Mouse (Mus musculus) bone marrow, adult 2 months (tissue): ENCODE data around the gene Zc3h18. TPM values are rescaled to one million over a fixed set of nuclear protein-coding genes. Genes with fewer than 3 reads are reported as not detected.

ENCODE experiments used
- H3K27ac ChIP-seq: fragments of 200-500 bp; 2 replicates; pipeline ENCODE4 v1.5.1; 2012; ENCODE audit warnings: low read depth, mild to moderate bottlenecking, control low read depth, inconsistent platforms, low read length; ENCODE audit not compliant: control insufficient read depth, poor library complexity, insufficient read depth
- H3K4me1 ChIP-seq: fragments of 200-500 bp; 2 replicates; pipeline ENCODE4 v1.6.1; 2011; ENCODE audit warnings: low read length; ENCODE audit not compliant: control insufficient read depth, insufficient read depth
- H3K4me3 ChIP-seq: fragments of 200-500 bp; replicated peaks from 2 replicates; pipeline ENCODE3; 2011; ENCODE audit warnings: mild to moderate bottlenecking, low read depth, low read length, control low read depth; ENCODE audit not compliant: control insufficient read depth
- CTCF ChIP-seq: fragments of 200-500 bp; IDR thresholded peaks from 2 replicates; pipeline ENCODE4 v1.5.1; 2011; ENCODE audit warnings: low read length, control low read depth; ENCODE audit not compliant: control insufficient read depth, insufficient read depth
- POLR2A ChIP-seq: fragments of 200-500 bp; IDR thresholded peaks from 2 replicates; pipeline ENCODE4 v1.6.1; 2011; ENCODE audit warnings: low read depth, mild to moderate bottlenecking, control low read depth, low read length, borderline replicate concordance; ENCODE audit not compliant: control insufficient read depth
- WGBS: fragments of 180-500 bp; shearing (Covaris S2); methylation state at CpG from one replicate; pipeline ENCODE4 v1.1.7; 2018; 5-methylcytosine and 5-hydroxymethylcytosine counted together
- polyA plus RNA-seq: library from polyadenylated mRNA; stranded (reverse); fragments of >200 nt; gene quantifications from 2 replicates; pipeline ENCODE4 v1.2.4, GENCODE M21; 2011; ENCODE audit warnings: low replicate concordance; ENCODE audit not compliant: missing spikeins, insufficient read depth, insufficient read length

Zc3h18 gene
- polyA plus RNA-seq, 1 experiment = 50.7 TPM

DNA sequence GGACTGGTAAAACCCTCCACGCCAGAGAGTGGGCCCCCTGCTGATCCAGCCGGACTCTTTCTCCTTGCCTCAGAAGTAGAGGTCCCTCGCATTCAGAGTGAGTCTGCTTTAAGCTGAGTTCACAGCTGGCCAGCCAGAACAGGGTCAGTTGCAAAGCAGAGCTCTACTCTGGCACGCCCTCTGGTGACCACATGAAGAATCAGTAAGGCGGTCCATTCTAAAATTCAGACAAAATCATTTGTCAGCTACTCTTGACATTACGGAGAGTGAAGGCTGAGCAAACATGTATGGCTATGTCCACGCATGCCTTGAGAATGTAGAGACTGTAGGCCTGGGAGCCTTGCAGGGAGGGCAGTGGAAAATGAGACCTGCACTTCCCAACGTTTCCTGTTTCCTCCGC, 6.7 kb upstream of the Zc3h18 start:
- TF ChIP-seq CTCF = peak; percentile 77
- TF ChIP-seq POLR2A = no peak
- no peak overlapping the region for H3K27ac ChIP-seq
- WGBS = 14% methylated on average over 9 of the region's 9 CpGs
- H3K4me3 ChIP-seq = no peak overlapping the region
- no peaks in the 10 kb centered on the region for H3K4me1 ChIP-seq

DNA sequence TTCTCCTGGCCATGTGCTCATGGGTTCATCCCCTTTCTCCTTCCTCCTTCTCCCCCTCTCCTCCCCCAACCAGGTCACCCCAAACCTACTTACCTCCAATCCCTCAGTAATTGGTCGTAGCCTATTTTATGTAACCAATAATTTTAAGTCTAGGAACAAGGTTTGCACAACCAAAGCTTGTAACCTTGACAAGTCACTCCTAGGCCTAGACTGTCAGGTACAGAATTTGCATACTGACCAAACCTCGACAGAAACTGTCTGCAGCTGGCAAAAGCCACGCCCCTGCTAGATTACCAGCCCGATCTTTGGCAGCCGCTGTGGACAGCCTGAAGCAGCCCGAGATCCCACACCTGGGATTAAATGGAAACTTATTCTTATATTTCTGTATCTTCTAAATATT, 4.7 kb upstream of the Zc3h18 start:
- no peak overlapping the region for H3K4me3 ChIP-seq
- TF ChIP-seq POLR2A (no peak), CTCF (no peak)
- WGBS = 50% methylated on average over 6 of the region's 6 CpGs

DNA sequence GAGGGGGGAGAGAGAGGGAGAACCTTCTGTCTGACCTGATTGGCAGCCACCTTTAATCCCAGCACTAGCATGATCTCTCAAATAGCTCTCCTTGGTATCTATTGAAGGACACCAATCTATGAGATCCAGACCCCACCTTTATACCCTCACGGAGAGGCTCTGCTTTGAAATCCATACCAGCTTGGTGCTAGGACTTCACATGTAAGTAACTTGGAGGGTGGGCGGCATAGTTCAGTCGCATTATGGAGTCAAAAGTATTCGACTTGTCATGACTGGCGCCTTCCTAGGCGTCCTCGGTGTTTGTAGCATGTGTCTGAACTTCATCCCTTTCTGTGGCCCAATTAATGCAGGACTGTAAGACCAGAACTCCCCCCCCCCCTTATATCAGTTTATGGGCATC, 1.1 kb upstream of the Zc3h18 start:
- Histone ChIP-seq H3K27ac (no peak overlapping the region), H3K4me3 (peak overlapping the region; percentile 7), H3K4me1 (no peaks in the 10 kb centered on the region; the same call in 1 of the 2 replicates)
- WGBS = 91% methylated on average over 7 of the region's 7 CpGs
- TF ChIP-seq POLR2A = no peak
- no peak for TF ChIP-seq CTCF

More for the DNA sequence above, 4.7 kb upstream of the Zc3h18 start:
- Histone ChIP-seq H3K27ac (no peak overlapping the region), H3K4me1 (no peaks in the 10 kb centered on the region)

DNA sequence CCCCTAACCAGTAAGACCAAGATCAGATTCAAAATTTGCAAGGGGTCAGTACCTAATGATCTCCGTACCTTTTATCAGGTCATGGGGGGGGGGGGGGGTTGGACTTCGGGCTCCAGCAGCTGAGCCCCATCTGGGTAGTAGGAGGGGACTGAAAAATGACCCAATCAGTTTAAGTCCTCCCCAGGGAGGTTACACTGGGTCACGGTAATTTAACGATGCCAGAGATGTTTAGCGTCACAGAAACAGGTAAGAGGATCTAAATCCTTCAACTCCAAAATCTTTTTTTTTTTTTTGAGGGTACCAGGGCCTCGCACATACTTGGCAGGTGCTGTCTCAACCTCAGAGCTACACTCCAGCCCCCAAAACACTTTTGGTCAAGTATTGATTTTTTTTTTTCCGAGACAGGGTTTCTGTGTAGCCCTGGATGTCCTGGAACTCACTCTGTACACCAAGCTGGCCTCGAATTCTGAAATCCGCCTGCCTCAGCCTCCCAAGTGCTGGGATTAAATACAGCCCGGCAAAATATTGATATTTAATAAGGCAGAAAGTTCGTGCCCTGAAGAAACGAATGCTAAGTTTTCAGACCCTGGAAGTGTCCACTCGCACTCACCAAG, 551 bp upstream of the Zc3h18 start:
- Histone ChIP-seq H3K27ac (no peak overlapping the region), H3K4me1 (no peaks in the 10 kb centered on the region; the same call in 1 of the 2 replicates), H3K4me3 (peak overlapping the region; percentile 64)
- no peak for TF ChIP-seq POLR2A
- no peak for TF ChIP-seq CTCF
- 14% methylated on average over 13 of the region's 13 CpGs for WGBS

DNA sequence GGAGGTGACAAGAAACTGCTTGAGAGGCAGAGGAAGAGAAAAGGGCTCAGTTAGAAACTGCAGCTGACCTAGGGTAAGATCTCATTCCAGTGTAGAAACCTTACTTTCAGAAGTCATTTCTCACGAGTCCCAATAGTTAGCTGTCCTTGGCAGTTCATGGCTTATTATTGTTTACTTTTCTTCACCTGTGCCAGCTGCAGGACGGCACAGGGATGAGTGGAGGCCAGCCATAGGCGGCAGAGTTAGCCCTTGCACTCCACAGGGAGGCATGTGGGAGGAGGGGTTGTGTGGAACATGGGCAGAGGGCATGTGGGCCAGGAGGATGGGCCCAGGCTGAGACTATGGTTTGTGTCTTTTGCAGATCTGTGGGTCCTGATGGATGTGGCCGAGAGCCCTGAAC, 6.6 kb downstream of the Zc3h18 start:
- H3K27ac ChIP-seq = no peak overlapping the region
- H3K4me3 ChIP-seq = no peak overlapping the region
- TF ChIP-seq POLR2A = no peak
- no peak for TF ChIP-seq CTCF
- no peaks in the 10 kb centered on the region for H3K4me1 ChIP-seq
- WGBS = 90% methylated on average over 4 of the region's 4 CpGs

DNA sequence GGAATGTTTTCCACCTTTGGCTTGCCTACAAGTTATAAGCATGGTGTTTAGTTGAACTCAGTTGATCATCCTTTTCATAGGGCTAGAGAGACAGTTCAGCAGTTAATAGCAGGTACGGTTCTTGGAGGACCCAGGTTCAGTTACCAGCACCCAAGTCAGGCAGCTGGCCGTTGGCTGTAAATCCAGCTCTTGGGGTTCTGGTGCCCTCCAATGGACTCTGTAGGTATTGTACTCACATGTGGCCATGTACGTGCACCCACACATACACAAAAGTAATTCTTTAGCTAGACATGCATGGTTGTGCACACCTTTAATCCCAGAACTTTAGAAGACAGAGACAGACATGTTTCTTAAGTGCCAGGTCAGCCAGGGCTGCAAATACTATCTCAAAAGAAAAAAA, 12.9 kb downstream of the Zc3h18 start:
- WGBS = 79% methylated on average over 3 of the region's 3 CpGs
- no peak for TF ChIP-seq POLR2A
- no peak for TF ChIP-seq CTCF
- no peak overlapping the region for H3K27ac ChIP-seq
- H3K4me3 ChIP-seq = no peak overlapping the region
- H3K4me1 ChIP-seq = no peaks in the 10 kb centered on the region

DNA sequence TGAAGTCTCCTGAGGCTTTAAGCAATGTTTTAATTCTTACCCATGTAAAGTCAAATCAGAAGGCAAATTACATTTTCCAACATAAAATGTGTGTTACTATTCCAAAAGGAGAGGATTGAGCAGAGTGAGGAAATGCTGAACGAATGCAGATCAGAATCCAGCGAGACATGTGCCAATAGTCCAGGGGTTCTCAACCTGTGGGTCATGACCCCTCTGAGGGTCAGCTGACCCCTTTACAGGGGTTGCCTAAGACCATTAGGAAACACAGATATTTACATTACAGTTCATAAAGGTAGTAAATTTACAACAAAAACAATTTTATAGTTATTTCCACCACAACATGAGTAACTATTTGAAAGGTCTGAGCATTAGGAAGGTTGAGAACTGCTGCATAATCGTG, 14.3 kb downstream of the Zc3h18 start:
- Histone ChIP-seq H3K4me3 (no peak overlapping the region), H3K27ac (no peak overlapping the region), H3K4me1 (no peaks in the 10 kb centered on the region)
- TF ChIP-seq CTCF (no peak), POLR2A (no peak)
- WGBS = 69% methylated on average over 3 of the region's 3 CpGs

DNA sequence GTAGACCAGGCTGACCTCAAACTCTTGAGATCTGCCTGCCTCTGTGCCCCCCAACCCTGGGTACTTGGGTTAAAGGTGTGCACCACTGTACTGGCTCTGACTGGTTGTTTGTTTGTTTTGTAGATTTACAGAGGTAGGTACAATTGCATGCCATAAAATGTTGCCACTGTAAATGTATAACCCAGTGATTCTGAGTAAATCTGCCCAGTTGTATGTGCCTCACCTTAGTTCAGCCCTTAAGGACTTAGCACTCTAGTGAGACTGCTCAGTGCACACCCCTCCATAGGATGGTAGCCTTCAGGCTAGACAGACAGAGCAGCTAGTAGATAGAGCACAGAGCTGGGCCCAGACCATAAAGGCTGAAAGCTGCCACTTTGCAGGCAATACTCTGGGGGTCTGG, 17.3 kb downstream of the Zc3h18 start:
- Histone ChIP-seq H3K27ac (no peak overlapping the region), H3K4me1 (no peaks in the 10 kb centered on the region), H3K4me3 (no peak overlapping the region)
- TF ChIP-seq CTCF = no peak
- no peak for TF ChIP-seq POLR2A

DNA sequence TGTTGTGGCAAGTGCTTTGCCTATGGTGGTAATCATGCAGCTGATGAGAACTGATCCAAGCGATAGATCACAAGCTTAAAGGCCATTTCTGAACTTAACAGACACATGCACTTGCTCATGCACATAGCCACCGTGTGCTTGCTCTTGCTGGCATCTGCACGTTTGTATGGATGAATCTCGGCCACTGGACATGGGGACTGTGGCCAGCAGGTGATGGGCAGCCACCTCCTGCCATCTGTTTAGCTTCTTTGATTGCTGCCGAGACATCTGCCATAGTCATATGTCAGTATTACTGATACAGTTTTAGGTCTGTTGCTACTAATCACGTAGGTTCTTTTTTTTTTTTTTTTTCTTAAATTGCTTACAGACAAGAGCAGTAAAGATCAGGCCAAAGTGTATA, 18.9 kb downstream of the Zc3h18 start:
- Histone ChIP-seq H3K4me1 (no peaks in the 10 kb centered on the region), H3K27ac (no peak overlapping the region), H3K4me3 (no peak overlapping the region)
- TF ChIP-seq POLR2A = no peak
- TF ChIP-seq CTCF = no peak
- 90% methylated on average over 6 of the region's 6 CpGs for WGBS
